Mouse (Mus musculus) bone marrow, adult 2 months (tissue): ENCODE measurements around the gene Mrps18b.

ENCODE experiments used
- CTCF ChIP-seq: fragments of 200-500 bp; IDR thresholded peaks from 2 replicates; pipeline ENCODE4 v1.5.1; 2011; ENCODE audit warnings: low read length, control low read depth; ENCODE audit not compliant: control insufficient read depth, insufficient read depth
- POLR2A ChIP-seq: fragments of 200-500 bp; IDR thresholded peaks from 2 replicates; pipeline ENCODE4 v1.6.1; 2011; ENCODE audit warnings: low read depth, mild to moderate bottlenecking, control low read depth, low read length, borderline replicate concordance; ENCODE audit not compliant: control insufficient read depth

GRCm38 (mm10) chr17:35887725-35888124 is 28.5 kb downstream of the Mrps18b start:
- no peak for TF ChIP-seq CTCF
- no peak for TF ChIP-seq POLR2A
